Mouse (Mus musculus) layer of hippocampus, postnatal 10 days (tissue): ENCODE measurements around the gene Pkn1. TPM values are rescaled to one million over a fixed set of nuclear protein-coding genes. Genes with fewer than 3 reads are reported as not detected.

ENCODE experiments used
- microRNA-seq, 2 experiments: library from miRNA; unstranded; fragments of <30 nt; microRNA quantifications; one replicate each; pipeline ENCODE4 v1.2.0; 2021
- total RNA-seq, 2 experiments: library from RNA; stranded (reverse); gene quantifications; 2 replicates each; pipeline ENCODE4 v1.2.3; 2021

Gene Pkn1
- total RNA-seq, 2 experiments from 2014 or later = 65.0 to 73.7 TPM

Small RNAs within 50 kb of the gene (microRNA-seq; reads per million reads assigned to microRNA genes)
- 0 to 0.22 reads per million in 2 experiments for gene Mir1668

Other genes with a start within 250 kb of the Pkn1 start
- 100 to 1,000 TPM; 263 to 293 TPM for gene Scoc, start 240.8 kb downstream of the Pkn1 start, total RNA-seq
- not detected for gene Olfr370, start 163.4 kb downstream of the Pkn1 start, total RNA-seq
- gene Ndufb7, start 132.5 kb downstream of the Pkn1 start, total RNA-seq = 100 to 1,000 TPM; 161 to 175 TPM
- gene Tecr, start 91.2 kb downstream of the Pkn1 start, total RNA-seq = 100 to 1,000 TPM; 532 to 604 TPM
- gene Dnajb1, start 91.0 kb downstream of the Pkn1 start, total RNA-seq = 10 to 100 TPM; 29.4 to 33.5 TPM
- 10 to 100 TPM; 65.2 to 77.6 TPM for gene Gipc1, start 46.5 kb downstream of the Pkn1 start, total RNA-seq
- gene Ptger1, start 32.5 kb downstream of the Pkn1 start, total RNA-seq = 1 to 10 TPM in 1 of 2 experiments, under 1 TPM in 1; 0.32 to 1.0 TPM
- gene Ddx39, start 16.0 kb upstream of the Pkn1 start, total RNA-seq = 10 to 100 TPM; 25.4 to 27.7 TPM
- 10 to 100 TPM; 11.5 to 13.7 TPM for gene Adgre5, start 42.1 kb upstream of the Pkn1 start, total RNA-seq
- 100 to 1,000 TPM; 360 to 379 TPM for gene Adgrl1, start 200.9 kb upstream of the Pkn1 start, total RNA-seq